Comparison of ENCODE assay signal across 8 mouse cellular contexts in genomic region chr10:44702108-44702507, GRCm38 (mm10).
DNase-seq lines count a peak whose midpoint lies in the region; ATAC-seq and TF ChIP-seq lines count a peak whose summit lies in the region.
"Had no signal": no experiment of that assay in that cellular context is flagged by ENCODE, and none has a peak within 500 bp of the region (broad histone marks: within the 10 kb centered on the region; RNA-seq: fewer than 3 reads in every experiment).

No protein-coding gene starts in this region.

- no peak overlapping the region for H3K9ac ChIP-seq in limb, embryonic 13.5 days
- no peak overlapping the region for H3K9ac ChIP-seq in embryonic facial prominence, embryonic 14.5 days (ENCODE audit: low read depth, low read length)
- H3K9ac ChIP-seq in liver, embryonic 11.5 days (ENCODE audit: low read depth, low read length), result no peak overlapping the region
- H3K9ac ChIP-seq in forebrain, postnatal 0 days, result no peak overlapping the region

- peaks cover 10% of the 10 kb centered on the region; the same call in 1 of the 2 replicates for H3K4me1 ChIP-seq in limb, embryonic 13.5 days
- H3K4me1 ChIP-seq in limb, embryonic 10.5 days, result no peaks in the 10 kb centered on the region
- peaks cover 4% of the 10 kb centered on the region; the same call in 1 of the 2 replicates for H3K4me1 ChIP-seq in embryonic facial prominence, embryonic 14.5 days (ENCODE audit: control insufficient read depth, insufficient read depth, low read length)
- H3K4me1 ChIP-seq in liver, embryonic 11.5 days (replicated peaks; ENCODE audit: control insufficient read depth, insufficient read depth, low read length), result no peaks in the 10 kb centered on the region
- no peaks in the 10 kb centered on the region for H3K4me1 ChIP-seq in forebrain, postnatal 0 days (ENCODE audit: insufficient read depth)

- TF ChIP-seq CTCF in forebrain, postnatal 0 days (IDR thresholded peaks at IDR 0.05; ENCODE audit: low read depth), result no peak

- 48% methylated on average over 5 of the region's 5 CpGs for WGBS in limb, embryonic 13.5 days
- WGBS in limb, embryonic 10.5 days, result 83% methylated on average over 5 of the region's 5 CpGs
- WGBS in embryonic facial prominence, embryonic 14.5 days, result 55% methylated on average over 5 of the region's 5 CpGs
- WGBS in liver, embryonic 11.5 days, result 61% methylated on average over 5 of the region's 5 CpGs
- WGBS in forebrain, postnatal 0 days, result 80% methylated on average over 5 of the region's 5 CpGs

- no peaks in the 10 kb centered on the region for H3K9me3 ChIP-seq in limb, embryonic 13.5 days
- H3K9me3 ChIP-seq in limb, embryonic 10.5 days (replicated peaks), result no peaks in the 10 kb centered on the region
- H3K9me3 ChIP-seq in embryonic facial prominence, embryonic 14.5 days (ENCODE audit: control insufficient read depth, low read length), result no peaks in the 10 kb centered on the region
- H3K9me3 ChIP-seq in liver, embryonic 11.5 days (ENCODE audit: control insufficient read depth, low read length), result no peaks in the 10 kb centered on the region
- H3K9me3 ChIP-seq in forebrain, postnatal 0 days (ENCODE audit: low read length), result no peaks in the 10 kb centered on the region

- H3K27ac ChIP-seq in limb, embryonic 13.5 days, result no peak overlapping the region
- H3K27ac ChIP-seq in limb, embryonic 10.5 days, result no peak overlapping the region
- no peak overlapping the region for H3K27ac ChIP-seq in embryonic facial prominence, embryonic 14.5 days (replicated peaks; ENCODE audit: low read depth, low read length)
- H3K27ac ChIP-seq in liver, embryonic 11.5 days (ENCODE audit: low read depth, low read length), result no peak overlapping the region
- no peak overlapping the region for H3K27ac ChIP-seq in forebrain, postnatal 0 days (ENCODE audit: low read depth, low read length)

- no peaks in the 10 kb centered on the region for H3K36me3 ChIP-seq in limb, embryonic 13.5 days
- H3K36me3 ChIP-seq in limb, embryonic 10.5 days, result no peaks in the 10 kb centered on the region
- no peaks in the 10 kb centered on the region for H3K36me3 ChIP-seq in embryonic facial prominence, embryonic 14.5 days (ENCODE audit: control insufficient read depth, insufficient read depth, low read length)
- no peaks in the 10 kb centered on the region for H3K36me3 ChIP-seq in liver, embryonic 11.5 days (ENCODE audit: control insufficient read depth, insufficient read depth, low read length)
- H3K36me3 ChIP-seq in forebrain, postnatal 0 days (ENCODE audit: insufficient read depth), result no peaks in the 10 kb centered on the region

- ATAC-seq in limb, embryonic 13.5 days (ENCODE audit: low FRiP score, low read depth), result peak; percentile 59; the same call in 1 of the 2 replicates
- ATAC-seq in embryonic facial prominence, embryonic 14.5 days (ENCODE audit: low read depth), result no peak
- ATAC-seq in liver, embryonic 11.5 days (replicated peaks; ENCODE audit: low FRiP score), result 0 out of 2 replicates have a peak, but pooled peaks have one; percentile 23
- ATAC-seq in monocyte, adult 5-6 weeks (replicated peaks; ENCODE audit: insufficient number of reproducible peaks, low FRiP score, low TSS enrichment, poor library complexity, severe bottlenecking), result peak; percentile 89
- no peak for ATAC-seq in forebrain, postnatal 0 days

- no peak overlapping the region for H3K4me2 ChIP-seq in limb, embryonic 13.5 days (replicated peaks)
- H3K4me2 ChIP-seq in embryonic facial prominence, embryonic 14.5 days (ENCODE audit: low read depth, low read length), result no peak overlapping the region
- H3K4me2 ChIP-seq in liver, embryonic 11.5 days, result no peak overlapping the region
- no peak overlapping the region for H3K4me2 ChIP-seq in forebrain, postnatal 0 days (ENCODE audit: low read depth)

- no peak for DNase-seq in limb, embryonic 10.5 days (ENCODE audit: low spot score)
- peak; percentile 33 for DNase-seq in embryonic facial prominence, embryonic 14.5 days (ENCODE audit: low spot score)
- DNase-seq in liver, embryonic 11.5 days (ENCODE audit: low spot score), result no peak
- DNase-seq in forebrain, postnatal 0 days, result no peak
- DNase-seq in frontal cortex, postnatal 10 days (ENCODE audit: low spot score in 2 of 2), result no peak
- DNase-seq: thymus, postnatal 14 days had no signal

- no peaks in the 10 kb centered on the region for H3K27me3 ChIP-seq in limb, embryonic 13.5 days
- H3K27me3 ChIP-seq in limb, embryonic 10.5 days (ENCODE audit: low read depth, poor library complexity, severe bottlenecking), result no peaks in the 10 kb centered on the region
- no peaks in the 10 kb centered on the region for H3K27me3 ChIP-seq in embryonic facial prominence, embryonic 14.5 days (replicated peaks; ENCODE audit: control insufficient read depth, insufficient read depth, low read length)
- no peaks in the 10 kb centered on the region for H3K27me3 ChIP-seq in liver, embryonic 11.5 days (replicated peaks; ENCODE audit: control insufficient read depth, insufficient read depth, low read length)
- H3K27me3 ChIP-seq in forebrain, postnatal 0 days (ENCODE audit: insufficient read depth, low read length), result no peaks in the 10 kb centered on the region

- H3K4me3 ChIP-seq in limb, embryonic 13.5 days, result no peak overlapping the region
- no peak overlapping the region for H3K4me3 ChIP-seq in limb, embryonic 10.5 days
- no peak overlapping the region for H3K4me3 ChIP-seq in embryonic facial prominence, embryonic 14.5 days (ENCODE audit: low read depth, low read length)
- H3K4me3 ChIP-seq in liver, embryonic 11.5 days (ENCODE audit: low read depth, low read length), result no peak overlapping the region
- no peak overlapping the region for H3K4me3 ChIP-seq in forebrain, postnatal 0 days (ENCODE audit: low read depth, low read length)

Comparison
In these comparisons a context has a peak if more than half of its experiments do, and no peak if none do; other contexts are left out.
1. ATAC-seq: peak in limb, embryonic 13.5 days (single experiment), liver, embryonic 11.5 days (single experiment) and monocyte, adult 5-6 weeks (single experiment); none in embryonic facial prominence, embryonic 14.5 days (single experiment) and forebrain, postnatal 0 days (single experiment).